27 mouse cellular contexts compared by ENCODE assay signal in genomic region chr10:122857155-122857554, GRCm38 (mm10).
DNase-seq lines count a peak whose midpoint lies in the region; ATAC-seq lines count a peak whose summit lies in the region.
"Had no signal": no experiment of that assay in that cellular context is flagged by ENCODE, and none has a peak within 500 bp of the region (broad histone marks: within the 10 kb centered on the region; RNA-seq: fewer than 3 reads in every experiment).

No protein-coding gene starts in this region.

- no peak overlapping the region for H3K4me3 ChIP-seq in kidney, embryonic 15.5 days (replicated peaks)
- H3K4me3 ChIP-seq: embryonic facial prominence, embryonic 10.5 days; heart, embryonic 13.5 days; hindbrain, embryonic 12.5 days; limb, embryonic 10.5 days; liver, embryonic 15.5 days; lung, embryonic 15.5 days; myocyte; neural tube, embryonic 13.5 days had no signal

- WGBS in kidney, embryonic 15.5 days = 83% methylated on average over 15 of the region's 15 CpGs

- DNase-seq in kidney, postnatal 10 days = no peak
- peak; percentile 55 for DNase-seq in right cerebral cortex, adult 18-20 months
- no peak for DNase-seq in right cerebral cortex, postnatal 10 days (ENCODE audit: low spot score in 2 of 2)
- peak; percentile 77 for DNase-seq in layer of hippocampus, adult 9-11 months
- peak; percentile 35 for DNase-seq in right cerebral cortex, postnatal 25 days
- no peak for DNase-seq in heart, postnatal 14 days
- no peak for DNase-seq in gastrocnemius, postnatal 36 days
- DNase-seq: cerebellum, adult 9-11 months; kidney, postnatal 25 days; liver; lung, postnatal 36 days; retina, postnatal 1 day; thymus, adult 18-20 months; thymus, postnatal 36 days had no signal

- H3K9me3 ChIP-seq in kidney, embryonic 15.5 days (replicated peaks) = no peaks in the 10 kb centered on the region
- H3K9me3 ChIP-seq: embryonic facial prominence, embryonic 10.5 days; heart, embryonic 13.5 days; hindbrain, embryonic 12.5 days; limb, embryonic 10.5 days; liver, embryonic 15.5 days; lung, embryonic 15.5 days; neural tube, embryonic 13.5 days had no signal

- no peaks in the 10 kb centered on the region for H3K36me3 ChIP-seq in kidney, embryonic 15.5 days
- H3K36me3 ChIP-seq: embryonic facial prominence, embryonic 10.5 days; heart, embryonic 13.5 days; hindbrain, embryonic 12.5 days; limb, embryonic 10.5 days; liver, embryonic 15.5 days; lung, embryonic 15.5 days; neural tube, embryonic 13.5 days had no signal

- no peak overlapping the region for H3K4me2 ChIP-seq in kidney, embryonic 15.5 days
- H3K4me2 ChIP-seq: heart, embryonic 13.5 days; hindbrain, embryonic 12.5 days; liver, embryonic 15.5 days; lung, embryonic 15.5 days; neural tube, embryonic 13.5 days had no signal

- intact Hi-C loops in heart, postnatal 14 days (cut with DNase I) = no loop called here
- intact Hi-C loops in gastrocnemius, postnatal 36 days (cut with DNase I) = no loop called here

- peaks cover 48% of the 10 kb centered on the region for H3K4me1 ChIP-seq in kidney, embryonic 15.5 days
- H3K4me1 ChIP-seq: liver, embryonic 15.5 days had no signal

- H3K27ac ChIP-seq in kidney, embryonic 15.5 days = peak overlapping the region; percentile 79
- H3K27ac ChIP-seq: embryonic facial prominence, embryonic 10.5 days; hindbrain, embryonic 12.5 days; liver, embryonic 15.5 days; lung, embryonic 15.5 days; neural tube, embryonic 13.5 days had no signal

- no peaks in the 10 kb centered on the region for H3K27me3 ChIP-seq in kidney, embryonic 15.5 days
- H3K27me3 ChIP-seq: heart, embryonic 13.5 days; hindbrain, embryonic 12.5 days; liver, embryonic 15.5 days; lung, embryonic 15.5 days; neural tube, embryonic 13.5 days had no signal

- no peak for ATAC-seq in kidney, embryonic 15.5 days (replicated peaks; ENCODE audit: low FRiP score)
- ATAC-seq: CD4-positive, CD25-positive, alpha-beta regulatory T cell, adult 4 months; forebrain, embryonic 16.5 days; intestine, postnatal 0 days; midbrain, embryonic 16.5 days had no signal

- no peak overlapping the region for H3K9ac ChIP-seq in kidney, embryonic 15.5 days
- H3K9ac ChIP-seq: heart, embryonic 13.5 days; hindbrain, embryonic 12.5 days; liver, embryonic 15.5 days; lung, embryonic 15.5 days; neural tube, embryonic 13.5 days had no signal

Comparison
In these comparisons a context has a peak if more than half of its experiments do, and no peak if none do; other contexts are left out.
1. DNase-seq: peak in right cerebral cortex, adult 18-20 months (single experiment), layer of hippocampus, adult 9-11 months (single experiment) and right cerebral cortex, postnatal 25 days (single experiment); none in kidney, postnatal 10 days (single experiment), right cerebral cortex, postnatal 10 days (0 of 2), heart, postnatal 14 days (0 of 2) and gastrocnemius, postnatal 36 days (0 of 2).